Mouse (Mus musculus) liver, embryonic 16.5 days (tissue): ENCODE data around the gene Otud7a. TPM values are rescaled to one million over a fixed set of nuclear protein-coding genes. Genes with fewer than 3 reads are reported as not detected.
"Not testable (repeated sequence)": the region's sequence is repeated elsewhere in the genome, so short reads cannot be mapped to it uniquely, and the experiment has no call there.

Experiments used
- ATAC-seq: fragments of 200-750 bp; cut with Nextera tagmentation; 2 replicates; pipeline ENCODE4 v1.8.0; 2017; ENCODE audit warnings: low read depth, mild to moderate bottlenecking, moderate number of reproducible peaks, moderate library complexity
- H3K27ac ChIP-seq: fragments of 300-500 bp; sonication (generic); 2 replicates; pipeline ENCODE4 v1.5.1; 2014; ENCODE audit warnings: mild to moderate bottlenecking, low read length
- H3K27me3 ChIP-seq: fragments of 300-500 bp; sonication (generic); 2 replicates; pipeline ENCODE4 v1.6.1; 2014; ENCODE audit warnings: low read depth, low read length, mixed read lengths; ENCODE audit not compliant: control insufficient read depth, insufficient read depth
- H3K36me3 ChIP-seq: fragments of 300-500 bp; sonication (generic); 2 replicates; pipeline ENCODE4 v1.6.1; 2014; ENCODE audit warnings: mild to moderate bottlenecking; ENCODE audit not compliant: control insufficient read depth, insufficient read depth
- H3K4me1 ChIP-seq: fragments of 300-500 bp; sonication (generic); 2 replicates; pipeline ENCODE4 v1.6.1; 2014; ENCODE audit warnings: low read depth, low read length, mixed read lengths; ENCODE audit not compliant: control insufficient read depth
- H3K4me2 ChIP-seq: fragments of 300-500 bp; sonication (generic); 2 replicates; pipeline ENCODE4 v1.6.1; 2014; ENCODE audit warnings: low read depth, low read length, mixed read lengths
- H3K4me3 ChIP-seq: fragments of 300-500 bp; sonication (generic); 2 replicates; pipeline ENCODE4 v1.5.1; 2014; ENCODE audit warnings: low read depth, mild to moderate bottlenecking, low read length
- H3K9ac ChIP-seq: fragments of 300-500 bp; sonication (generic); 2 replicates; pipeline ENCODE4 v1.6.1; 2014; ENCODE audit warnings: low read depth, low read length
- H3K9me3 ChIP-seq: fragments of 300-500 bp; sonication (generic); replicated peaks from 2 replicates; pipeline ENCODE4 v1.6.1; 2016; ENCODE audit warnings: low read length; ENCODE audit not compliant: control insufficient read depth
- WGBS: fragments of 180-500 bp; shearing (Covaris S2); extraction: QIAGEN DNeasy Blood & Tissue Kit; methylation state at CpG from one replicate; pipeline ENCODE4 v1.1.7; 2014; ENCODE audit not compliant: insufficient replicate concordance; 5-methylcytosine and 5-hydroxymethylcytosine counted together
- polyA plus RNA-seq: library from polyadenylated mRNA; unstranded; fragments of >200 nt; fragmentation: Nextera tagmentation; extraction: Ambion mirVana; gene quantifications from 2 replicates; pipeline ENCODE4 v1.2.1, GENCODE M21; 2015

Otud7a gene
- polyA plus RNA-seq, 1 experiment from 2014 or later = not detected

- Histone ChIP-seq H3K36me3 (no peaks in the 10 kb centered on the region), H3K9me3 (no peaks in the 10 kb centered on the region), H3K4me2 (no peak overlapping the region), H3K27ac (no peak overlapping the region), H3K27me3 (no peaks in the 10 kb centered on the region), H3K9ac (no peak overlapping the region), H3K4me1 (no peaks in the 10 kb centered on the region), H3K4me3 (no peak overlapping the region)
- ATAC-seq = no peak
- WGBS = 50% methylated on average over 1 of the region's 1 CpGs
Measured at GRCm38 (mm10) chr7:63660261-63660660, 215.7 kb downstream of the Otud7a start.

DNA sequence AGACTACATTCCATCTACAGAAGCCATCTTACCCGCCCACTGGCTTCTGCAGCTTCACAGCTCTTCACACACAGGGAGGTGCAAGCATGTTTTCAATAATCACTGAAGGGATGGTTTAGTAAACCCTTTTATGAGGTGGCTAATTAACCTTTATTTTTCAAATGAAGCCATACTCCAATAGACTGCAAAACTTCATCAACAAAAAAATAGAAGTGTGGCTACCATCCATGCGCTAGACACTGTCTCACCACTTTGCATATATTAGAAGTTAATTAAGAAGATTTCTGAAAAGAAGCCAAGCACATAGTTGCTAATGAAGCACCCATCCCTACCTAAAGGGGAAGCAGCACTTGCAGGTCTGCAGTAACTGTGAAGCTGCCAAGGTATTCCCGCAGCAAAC lies 218.2 kb downstream of the Otud7a start:
- H3K27ac ChIP-seq = no peak overlapping the region
- WGBS = 66% methylated on average over 3 of the region's 3 CpGs
- H3K4me3 ChIP-seq = no peak overlapping the region
- no peaks in the 10 kb centered on the region for H3K9me3 ChIP-seq
- no peak for ATAC-seq
- H3K4me1 ChIP-seq = no peaks in the 10 kb centered on the region
- no peaks in the 10 kb centered on the region for H3K36me3 ChIP-seq
- H3K4me2 ChIP-seq = no peak overlapping the region
- no peaks in the 10 kb centered on the region for H3K27me3 ChIP-seq
- H3K9ac ChIP-seq = no peak overlapping the region

- H3K36me3 ChIP-seq = no peaks in the 10 kb centered on the region
- WGBS = 53% methylated on average over 3 of the region's 3 CpGs
Measured at GRCm38 (mm10) chr7:63665496-63665895, 220.9 kb downstream of the Otud7a start.

GRCm38 (mm10) chr7:63667986-63668741 lies 223.6 kb downstream of the Otud7a start:
- no peak for ATAC-seq
- Histone ChIP-seq H3K4me3 (no peak overlapping the region), H3K27ac (no peak overlapping the region), H3K4me1 (no peaks in the 10 kb centered on the region), H3K4me2 (no peak overlapping the region), H3K36me3 (no peaks in the 10 kb centered on the region), H3K9ac (no peak overlapping the region), H3K9me3 (no peaks in the 10 kb centered on the region), H3K27me3 (no peaks in the 10 kb centered on the region)
- 76% methylated on average over 15 of the region's 15 CpGs for WGBS

More at GRCm38 (mm10) chr7:63665496-63665895, 220.9 kb downstream of the Otud7a start:
- Histone ChIP-seq H3K27ac (no peak overlapping the region), H3K27me3 (no peaks in the 10 kb centered on the region), H3K4me1 (no peaks in the 10 kb centered on the region), H3K4me3 (no peak overlapping the region), H3K9me3 (no peaks in the 10 kb centered on the region), H3K4me2 (no peak overlapping the region), H3K9ac (no peak overlapping the region)
- no peak for ATAC-seq

DNA sequence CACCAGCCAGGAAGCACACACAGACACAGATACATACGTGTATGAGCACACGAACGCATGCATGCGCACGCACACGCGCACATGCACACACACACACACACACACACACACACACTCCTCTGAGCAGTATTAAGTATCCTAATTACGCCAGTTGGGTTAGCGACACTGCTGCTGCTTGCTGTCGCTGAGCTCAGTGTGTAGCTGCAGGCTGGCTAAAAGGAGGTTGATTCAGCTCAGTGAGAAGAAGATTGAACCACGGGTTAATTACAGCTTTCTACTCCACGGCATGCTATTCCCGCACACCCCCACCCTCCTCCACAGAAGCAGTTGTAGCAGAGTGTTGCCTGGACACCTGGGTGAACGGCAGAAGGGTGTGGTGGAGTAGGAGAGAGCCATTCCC lies 224.4 kb downstream of the Otud7a start:
- no peaks in the 10 kb centered on the region for H3K9me3 ChIP-seq
- H3K36me3 ChIP-seq = no peaks in the 10 kb centered on the region
- WGBS = 73% methylated on average over 14 of the region's 14 CpGs
- H3K27ac ChIP-seq = no peak overlapping the region
- H3K9ac ChIP-seq = no peak overlapping the region
- no peaks in the 10 kb centered on the region for H3K27me3 ChIP-seq
- ATAC-seq = no peak
- H3K4me2 ChIP-seq = no peak overlapping the region
- H3K4me3 ChIP-seq = no peak overlapping the region
- no peaks in the 10 kb centered on the region for H3K4me1 ChIP-seq

- not testable (repeated sequence) for H3K4me3 ChIP-seq, H3K27me3 ChIP-seq, H3K4me1 ChIP-seq, H3K9ac ChIP-seq, H3K27ac ChIP-seq, H3K9me3 ChIP-seq, H3K36me3 ChIP-seq, H3K4me2 ChIP-seq, ATAC-seq
- WGBS = 26% methylated on average over 1 of the region's 1 CpGs
Measured at GRCm38 (mm10) chr7:63670911-63671310, 226.4 kb downstream of the Otud7a start.

- no peak for ATAC-seq
- H3K4me1 ChIP-seq = no peaks in the 10 kb centered on the region
- H3K27me3 ChIP-seq = no peaks in the 10 kb centered on the region
- H3K36me3 ChIP-seq = no peaks in the 10 kb centered on the region
- no peak overlapping the region for H3K9ac ChIP-seq
- H3K27ac ChIP-seq = no peak overlapping the region
- no peaks in the 10 kb centered on the region for H3K9me3 ChIP-seq
- H3K4me2 ChIP-seq = no peak overlapping the region
- no peak overlapping the region for H3K4me3 ChIP-seq
- WGBS = 6% methylated on average over 3 of the region's 3 CpGs
Measured at GRCm38 (mm10) chr7:63671904-63672303, 227.4 kb downstream of the Otud7a start.

DNA sequence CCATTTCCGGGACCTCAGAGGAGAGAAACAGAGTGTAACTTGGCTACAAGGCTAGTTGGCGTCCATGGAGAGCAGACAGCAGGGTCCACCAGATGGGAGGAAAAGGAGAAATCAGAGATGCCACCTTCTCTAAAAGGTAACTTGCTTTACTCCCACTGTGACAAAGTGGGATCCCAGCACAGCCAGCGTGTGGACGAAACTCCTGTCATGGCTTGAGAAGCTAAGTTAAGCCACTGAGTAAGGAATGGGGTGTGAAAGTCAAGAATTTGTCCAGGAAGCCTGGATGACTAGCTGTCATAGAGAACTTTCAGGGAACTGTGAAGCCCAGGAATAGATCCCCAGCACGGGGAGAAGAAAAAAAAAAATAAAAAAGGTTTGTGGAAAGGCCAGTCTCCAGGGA lies 232.1 kb downstream of the Otud7a start:
- WGBS = 61% methylated on average over 5 of the region's 5 CpGs
- H3K27ac ChIP-seq = no peak overlapping the region
- H3K4me2 ChIP-seq = no peak overlapping the region
- no peak overlapping the region for H3K4me3 ChIP-seq
- no peaks in the 10 kb centered on the region for H3K9me3 ChIP-seq
- H3K9ac ChIP-seq = no peak overlapping the region
- no peaks in the 10 kb centered on the region for H3K27me3 ChIP-seq
- no peaks in the 10 kb centered on the region for H3K36me3 ChIP-seq
- ATAC-seq = no peak
- no peaks in the 10 kb centered on the region for H3K4me1 ChIP-seq

GRCm38 (mm10) chr7:63677149-63677548 lies 232.6 kb downstream of the Otud7a start:
- Histone ChIP-seq H3K9ac (no peak overlapping the region), H3K27me3 (no peaks in the 10 kb centered on the region), H3K9me3 (no peaks in the 10 kb centered on the region), H3K36me3 (no peaks in the 10 kb centered on the region), H3K4me1 (no peaks in the 10 kb centered on the region), H3K4me2 (no peak overlapping the region), H3K27ac (no peak overlapping the region), H3K4me3 (no peak overlapping the region)
- 20% methylated on average over 2 of the region's 2 CpGs for WGBS
- no peak for ATAC-seq
